Mouse (Mus musculus) testis, adult 2 months (tissue): Measurements from ENCODE around the gene E330009J07Rik. TPM values are rescaled to one million over a fixed set of nuclear protein-coding genes. Genes with fewer than 3 reads are reported as not detected.

ENCODE experiments used
- H3K27ac ChIP-seq: fragments of 200-500 bp; 2 replicates; pipeline ENCODE4 v1.5.1; 2012; ENCODE audit warnings: low read depth, low read length; ENCODE audit not compliant: control insufficient read depth, insufficient read depth
- H3K27me3 ChIP-seq: fragments of 200-500 bp; 2 replicates; pipeline ENCODE4 v1.6.1; 2012; ENCODE audit warnings: mild to moderate bottlenecking, low read length, moderate library complexity; ENCODE audit not compliant: control insufficient read depth, insufficient read depth
- H3K36me3 ChIP-seq: fragments of 200-500 bp; 2 replicates; pipeline ENCODE4 v1.6.1; 2012; ENCODE audit warnings: mild to moderate bottlenecking, low read length; ENCODE audit not compliant: control insufficient read depth, insufficient read depth
- H3K4me1 ChIP-seq: fragments of 200-500 bp; 2 replicates; pipeline ENCODE4 v1.6.1; 2012; ENCODE audit warnings: low read length; ENCODE audit not compliant: control insufficient read depth, insufficient read depth
- H3K4me3 ChIP-seq: fragments of 200-500 bp; 2 replicates; pipeline ENCODE4 v1.5.1; 2012; ENCODE audit warnings: low read depth, mild to moderate bottlenecking, low read length, moderate library complexity, mixed read lengths; ENCODE audit not compliant: control insufficient read depth
- CTCF ChIP-seq: fragments of 200-500 bp; IDR thresholded peaks from 2 replicates; pipeline ENCODE4 v1.5.1; 2012; ENCODE audit warnings: low read depth, mild to moderate bottlenecking, inconsistent platforms, low read length, moderate library complexity; ENCODE audit not compliant: control insufficient read depth, insufficient read depth, insufficient replicate concordance
- POLR2A ChIP-seq: fragments of 200-500 bp; IDR thresholded peaks from 2 replicates; pipeline ENCODE4 v1.6.1; 2012; ENCODE audit warnings: low read depth, mild to moderate bottlenecking, inconsistent platforms, low read length, moderate library complexity; ENCODE audit not compliant: control insufficient read depth
- polyA plus RNA-seq: library from polyadenylated mRNA; depleted of rRNA; stranded (reverse); fragments of >200 nt; gene quantifications from 2 replicates; pipeline ENCODE4 v1.2.3, GENCODE M21; 2012

The E330009J07Rik gene
- polyA plus RNA-seq, 1 experiment: 1.4 TPM

- TF ChIP-seq POLR2A: no peak
- TF ChIP-seq CTCF: no peak
- Histone ChIP-seq H3K36me3 (no peaks in the 10 kb centered on the region), H3K27me3 (no peaks in the 10 kb centered on the region), H3K4me3 (no peak overlapping the region), H3K4me1 (no peaks in the 10 kb centered on the region), H3K27ac (no peak overlapping the region)
These were observed 6.4 kb downstream of the E330009J07Rik start for GRCm38 (mm10) chr6:40429521-40429931.

DNA sequence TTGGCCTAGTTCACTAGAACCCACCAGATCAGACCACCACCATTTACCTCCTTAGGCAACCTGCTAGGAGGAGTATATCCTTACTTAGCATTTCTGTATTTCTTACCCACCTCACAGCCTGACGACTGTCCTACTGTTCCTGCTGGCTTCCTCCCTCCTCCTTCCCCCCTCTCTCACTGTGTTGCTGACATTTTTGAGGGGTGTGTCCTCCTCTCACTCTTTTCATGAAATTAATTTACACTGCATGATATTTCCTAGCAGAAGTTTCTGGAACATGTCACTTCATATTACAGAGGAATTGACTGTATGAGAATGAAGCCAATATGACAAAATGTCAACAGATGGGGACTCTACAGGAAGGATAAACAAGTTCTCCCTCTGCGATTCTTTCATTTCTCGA, 7.2 kb downstream of the E330009J07Rik start:
- TF ChIP-seq CTCF (no peak), POLR2A (no peak)
- Histone ChIP-seq H3K36me3 (no peaks in the 10 kb centered on the region), H3K27ac (no peak overlapping the region), H3K27me3 (no peaks in the 10 kb centered on the region), H3K4me3 (no peak overlapping the region), H3K4me1 (no peaks in the 10 kb centered on the region)

DNA sequence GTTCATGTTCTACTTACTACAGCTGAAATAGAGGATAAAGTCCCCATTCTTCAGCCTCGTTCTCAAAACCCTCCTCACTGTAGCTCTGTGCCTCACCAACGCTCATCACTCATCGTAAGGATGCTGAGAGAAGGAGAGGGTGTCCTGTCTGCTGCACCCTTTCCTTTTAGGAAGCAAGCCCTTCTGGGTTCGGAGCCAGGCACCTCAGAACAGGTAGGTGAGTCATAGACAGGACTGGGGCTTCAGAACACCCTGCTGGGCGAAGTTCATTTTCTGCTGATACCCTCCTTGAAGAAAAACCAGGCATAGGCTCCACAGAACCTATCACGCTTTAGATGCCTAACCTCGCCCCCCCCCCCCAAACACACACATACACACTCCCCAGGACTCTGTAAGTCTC, 8.5 kb downstream of the E330009J07Rik start:
- no peak for TF ChIP-seq POLR2A
- no peak for TF ChIP-seq CTCF
- H3K36me3 ChIP-seq: no peaks in the 10 kb centered on the region
- no peaks in the 10 kb centered on the region for H3K27me3 ChIP-seq
- H3K27ac ChIP-seq: no peak overlapping the region
- no peaks in the 10 kb centered on the region for H3K4me1 ChIP-seq
- H3K4me3 ChIP-seq: no peak overlapping the region

- H3K4me1 ChIP-seq: no peaks in the 10 kb centered on the region
- H3K27ac ChIP-seq: no peak overlapping the region
- H3K4me3 ChIP-seq: no peak overlapping the region
- no peaks in the 10 kb centered on the region for H3K27me3 ChIP-seq
- no peak for TF ChIP-seq CTCF
- no peaks in the 10 kb centered on the region for H3K36me3 ChIP-seq
These were observed 12.2 kb downstream of the E330009J07Rik start for GRCm38 (mm10) chr6:40423774-40424173.

- H3K27me3 ChIP-seq: no peaks in the 10 kb centered on the region
- no peak overlapping the region for H3K4me3 ChIP-seq
- TF ChIP-seq CTCF: no peak
- no peak for TF ChIP-seq POLR2A
- H3K36me3 ChIP-seq: no peaks in the 10 kb centered on the region
- no peaks in the 10 kb centered on the region for H3K4me1 ChIP-seq
- H3K27ac ChIP-seq: no peak overlapping the region
These were observed 12.9 kb downstream of the E330009J07Rik start for GRCm38 (mm10) chr6:40423013-40423412.

DNA sequence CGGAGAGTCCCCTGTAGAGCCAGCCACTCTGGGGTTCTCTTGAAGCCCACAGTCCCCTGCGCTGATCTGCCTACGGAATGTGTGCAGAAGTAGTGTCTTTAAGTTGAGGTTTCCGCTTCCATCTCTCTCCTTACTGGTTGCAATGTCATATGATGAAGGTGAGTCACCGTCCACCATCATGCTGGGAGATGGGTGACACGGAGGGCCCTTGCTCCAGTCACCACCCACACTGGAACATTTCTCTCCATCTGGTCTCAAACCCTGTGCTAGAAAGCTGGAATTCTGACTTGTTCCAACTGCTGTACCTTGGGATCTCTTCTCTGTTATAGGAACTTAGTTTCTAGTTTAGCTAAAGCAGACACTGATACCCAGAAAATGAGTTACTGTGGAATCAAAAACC, 14.8 kb downstream of the E330009J07Rik start:
- Histone ChIP-seq H3K27me3 (no peaks in the 10 kb centered on the region), H3K36me3 (no peaks in the 10 kb centered on the region), H3K4me1 (no peaks in the 10 kb centered on the region), H3K27ac (no peak overlapping the region), H3K4me3 (no peak overlapping the region)
- TF ChIP-seq CTCF: no peak
- no peak for TF ChIP-seq POLR2A

DNA sequence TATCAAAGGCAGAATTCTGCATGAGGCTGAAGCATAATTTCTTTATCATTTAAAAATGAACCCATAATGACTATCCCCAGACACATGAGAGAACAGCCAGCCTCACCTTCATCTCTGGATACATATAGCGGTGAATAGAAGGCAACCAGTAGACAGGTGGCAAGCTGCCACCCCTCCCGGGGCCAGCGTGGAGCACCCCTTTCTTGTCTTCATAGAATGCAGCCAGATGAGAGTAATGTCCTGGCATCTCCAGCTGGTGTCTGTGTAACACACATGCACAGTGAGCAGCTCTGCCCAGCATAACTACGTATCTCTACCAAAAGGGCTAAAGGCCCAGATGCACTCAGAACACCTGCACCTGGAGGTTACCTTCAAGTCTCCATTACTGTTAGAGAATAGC, 17.5 kb downstream of the E330009J07Rik start:
- Histone ChIP-seq H3K36me3 (no peaks in the 10 kb centered on the region), H3K4me3 (no peak overlapping the region), H3K27ac (no peak overlapping the region), H3K27me3 (no peaks in the 10 kb centered on the region), H3K4me1 (no peaks in the 10 kb centered on the region)
- TF ChIP-seq CTCF (no peak), POLR2A (no peak)

GRCm38 (mm10) chr6:40415799-40416198, 20.1 kb downstream of the E330009J07Rik start:
- Histone ChIP-seq H3K27me3 (no peaks in the 10 kb centered on the region), H3K36me3 (no peaks in the 10 kb centered on the region), H3K4me1 (no peaks in the 10 kb centered on the region), H3K27ac (no peak overlapping the region), H3K4me3 (no peak overlapping the region)
- TF ChIP-seq CTCF (no peak), POLR2A (no peak)
